Mouse (Mus musculus) gastrocnemius, postnatal 25 days (tissue): ENCODE measurements around the gene Bag6. TPM values are rescaled to one million over a fixed set of nuclear protein-coding genes. Genes with fewer than 3 reads are reported as not detected.
A peak's percentile ranks its signal among the peaks of the same experiment; 100 is the strongest.

ENCODE experiments used
- DNase-seq: peaks from one replicate; pipeline ENCODE4 v3.0.0; 2022
- long read RNA-seq, 2 experiments: library from polyadenylated mRNA; stranded (forward); transcript quantifications; one replicate each; pipeline ENCODE4 v2.0.0; 2021
- total RNA-seq, 2 experiments: library from RNA; stranded (reverse); gene quantifications; 1 replicate in 1 of 2; 2 replicates in 1 of 2; pipeline ENCODE4 v1.2.3; 2021

Gene Bag6
- total RNA-seq: 100 to 1,000 TPM; 180 to 197 TPM
- long read RNA-seq, experiment 1, partial matches to known transcripts: 29 of 53 reads
- long read RNA-seq, experiment 1, other reads (novel, unspliced or antisense): 19 of 53 reads
- long read RNA-seq, experiment 2, transcript Bag6-201 (25 exons, 3,858 nt): major isoform, 6 of 71 reads
- long read RNA-seq, experiment 2, partial matches to known transcripts: 28 of 71 reads
- long read RNA-seq, experiment 2, other reads (novel, unspliced or antisense): 36 of 71 reads

- peak; percentile 92 for DNase-seq
Observed at GRCm38 (mm10) chr17:35134801-35135590, at the start of gene Bag6. TSS of gene Bag6 (plus strand) at chr17:35135178.

GRCm38 (mm10) chr17:35085208-35085865, 49.6 kb upstream of the Bag6 start, which contains the start of gene Ly6g6f:
TSS of gene Ly6g6f (minus strand) at chr17:35085610.
- no peak for DNase-seq

GRCm38 (mm10) chr17:35088151-35088550, 46.8 kb upstream of the Bag6 start:
- no peak for DNase-seq

- DNase-seq: peak; percentile 95
Observed at GRCm38 (mm10) chr17:35088825-35089644, 45.9 kb upstream of the Bag6 start, which contains the start of gene Abhd16a. TSS of gene Abhd16a (plus strand) at chr17:35089263.

GRCm38 (mm10) chr17:35090166-35090932, 44.6 kb upstream of the Bag6 start:
- DNase-seq: peak; percentile 44

- no peak for DNase-seq
Observed at GRCm38 (mm10) chr17:35092403-35093198, 42.4 kb upstream of the Bag6 start.

GRCm38 (mm10) chr17:35094475-35095365, 40.3 kb upstream of the Bag6 start:
- no peak for DNase-seq

GRCm38 (mm10) chr17:35096597-35096996, 38.4 kb upstream of the Bag6 start:
- no peak for DNase-seq

- no peak for DNase-seq
Observed at GRCm38 (mm10) chr17:35097164-35097655, 37.8 kb upstream of the Bag6 start.

GRCm38 (mm10) chr17:35100196-35100765, 34.7 kb upstream of the Bag6 start:
- no peak for DNase-seq

- no peak for DNase-seq
Observed at GRCm38 (mm10) chr17:35101161-35101560, 33.8 kb upstream of the Bag6 start.

- no peak for DNase-seq
Observed at GRCm38 (mm10) chr17:35102299-35102698, 32.7 kb upstream of the Bag6 start.

- DNase-seq: peak; percentile 27
Observed at GRCm38 (mm10) chr17:35103221-35103690, 31.7 kb upstream of the Bag6 start.

- no peak for DNase-seq
Observed at GRCm38 (mm10) chr17:35104079-35104478, 30.9 kb upstream of the Bag6 start.

GRCm38 (mm10) chr17:35104754-35105153, 30.2 kb upstream of the Bag6 start:
- no peak for DNase-seq

- no peak for DNase-seq
Observed at GRCm38 (mm10) chr17:35105740-35106389, 29.1 kb upstream of the Bag6 start.

GRCm38 (mm10) chr17:35106522-35106921, 28.5 kb upstream of the Bag6 start:
- no peak for DNase-seq

- no peak for DNase-seq
Observed at GRCm38 (mm10) chr17:35108097-35108496, 26.9 kb upstream of the Bag6 start, which contains the start of gene Ly6g5c. TSS of gene Ly6g5c (plus strand) at chr17:35108279.
